Mouse (Mus musculus): ENCODE results near the gene Corin.
A peak's percentile ranks its signal among the peaks of the same experiment; 100 is the strongest.

Corin gene

GRCm38 (mm10) chr5:72329453-72329852 is 174.8 kb downstream of the Corin start:
- DNase-seq (ENCODE audit: low read depth, low spot score), result no peak

DNA sequence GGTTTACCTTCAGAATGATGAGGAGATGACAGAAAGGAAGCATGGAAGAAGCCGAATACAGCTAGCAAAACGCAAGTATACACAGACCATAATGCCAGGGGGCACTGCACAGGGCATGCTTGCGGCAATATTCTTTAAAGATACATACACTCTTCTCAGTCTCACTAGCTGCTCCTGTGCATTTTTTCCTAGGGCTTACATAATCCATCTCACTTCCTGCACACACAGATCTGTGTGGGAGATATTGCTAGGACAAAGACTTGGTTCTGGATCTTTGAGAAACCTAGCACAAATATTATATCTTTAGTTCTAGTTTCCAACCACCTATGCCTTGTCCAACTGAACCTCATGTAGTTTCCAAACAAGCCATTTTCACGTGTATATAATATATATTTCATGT is 189.0 kb downstream of the Corin start:
- DNase-seq (ENCODE audit: low read depth, low spot score), result no peak

DNA sequence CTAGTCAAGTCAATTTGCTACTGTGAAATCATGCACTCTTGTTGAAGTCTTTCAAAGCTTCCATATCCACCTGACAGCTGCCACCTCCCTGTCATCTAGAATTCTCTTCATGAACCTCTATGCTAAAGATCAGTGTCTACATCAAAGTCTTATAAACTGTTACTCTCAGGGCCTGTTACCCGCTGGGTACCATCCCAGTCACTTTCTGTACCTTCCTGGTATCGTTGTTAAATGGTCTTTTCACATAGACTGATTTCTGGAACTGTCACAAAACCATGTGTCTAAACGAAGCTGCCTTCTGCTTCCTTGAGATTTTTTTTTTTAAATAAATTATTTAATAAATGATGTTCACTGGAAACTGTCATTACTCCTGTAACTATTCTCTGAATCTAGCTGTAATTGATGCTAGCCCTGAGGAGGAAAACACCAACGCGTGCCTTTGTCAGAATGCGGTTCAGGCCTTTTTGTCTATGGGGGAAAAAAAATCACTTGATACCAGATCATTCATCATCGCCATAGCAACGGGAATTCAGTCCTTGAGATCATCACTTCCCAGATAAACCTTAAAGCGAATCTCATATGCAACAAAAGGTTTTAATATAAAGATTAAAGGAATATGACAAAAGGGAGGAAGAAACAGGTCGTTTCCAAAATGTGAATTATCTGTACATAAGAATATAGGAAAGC is 205.7 kb downstream of the Corin start:
- no peak for DNase-seq (ENCODE audit: low read depth, low spot score)

GRCm38 (mm10) chr5:72285077-72285476 is 219.2 kb downstream of the Corin start:
- no peak for DNase-seq (ENCODE audit: low read depth, low spot score)

DNA sequence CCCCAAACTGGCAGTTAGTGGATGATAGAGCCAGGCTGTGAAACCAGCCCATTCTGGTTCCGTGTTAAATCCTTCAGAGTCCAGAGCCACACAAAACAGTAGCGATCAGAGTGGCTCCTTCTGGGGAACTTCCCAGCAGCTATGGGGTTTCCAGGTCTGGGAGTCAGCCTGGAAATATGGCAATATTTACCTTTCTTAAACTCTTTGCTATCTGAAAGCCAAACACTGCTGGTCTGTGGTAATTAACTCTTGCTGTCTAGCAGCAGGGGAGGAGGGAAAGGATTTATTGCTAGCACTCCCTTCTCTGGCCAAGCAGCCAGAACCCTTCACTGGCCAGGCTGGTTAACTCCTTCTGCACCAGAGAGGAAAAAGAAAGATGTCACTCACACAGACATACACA is 221.4 kb downstream of the Corin start:
- DNase-seq (ENCODE audit: low read depth, low spot score), result no peak

DNA sequence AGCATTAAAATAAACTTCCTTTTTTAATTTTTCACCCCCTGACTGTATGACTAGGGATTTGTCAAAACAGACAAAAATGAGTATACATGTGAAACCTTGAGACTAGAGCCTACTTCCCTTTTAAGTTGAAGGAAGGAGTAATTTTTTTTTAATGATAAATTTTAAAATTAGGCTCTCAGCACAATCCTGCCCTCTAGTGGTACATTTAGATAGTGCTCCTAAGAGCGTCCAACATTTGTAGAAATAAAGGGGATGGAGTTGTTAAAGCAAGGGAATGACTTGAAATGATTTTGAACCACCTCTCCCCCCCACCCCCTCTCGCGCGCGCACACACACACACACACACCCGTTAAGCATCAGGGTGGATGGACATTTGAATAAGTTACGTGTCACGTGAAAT is 234.6 kb downstream of the Corin start:
- peak; percentile 9 for DNase-seq (ENCODE audit: low read depth, low spot score)

GRCm38 (mm10) chr5:72269204-72269603 is 235.1 kb downstream of the Corin start:
- no peak for DNase-seq (ENCODE audit: low read depth, low spot score)

DNA sequence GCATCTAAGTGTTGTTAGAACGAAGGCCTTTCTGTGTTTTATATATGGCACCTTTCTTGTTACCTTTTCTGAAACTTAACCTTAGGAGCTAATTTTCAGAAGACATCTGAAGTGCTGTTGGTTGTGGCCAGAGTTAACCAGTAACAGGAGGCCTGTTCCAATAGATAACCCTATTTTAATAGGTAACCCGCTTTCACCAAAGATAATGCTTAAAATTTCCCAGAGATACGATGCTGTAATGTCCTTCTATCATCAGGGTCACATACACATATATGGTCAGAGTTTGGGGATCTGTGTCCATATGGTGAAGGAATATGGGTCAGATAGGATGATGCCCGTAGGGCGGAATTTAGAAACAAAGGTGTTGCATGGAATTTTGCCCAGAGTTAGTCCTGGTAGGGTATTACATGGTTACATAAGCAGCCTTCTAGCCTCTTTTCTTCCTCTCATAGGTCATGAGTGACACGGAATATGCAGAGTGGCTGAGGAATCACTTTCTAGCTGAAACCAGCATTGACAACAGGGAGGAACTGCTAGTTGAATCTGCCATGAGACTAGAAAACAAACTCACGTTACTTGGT is 237.2 kb downstream of the Corin start:
- no peak for DNase-seq (ENCODE audit: low read depth, low spot score)

DNA sequence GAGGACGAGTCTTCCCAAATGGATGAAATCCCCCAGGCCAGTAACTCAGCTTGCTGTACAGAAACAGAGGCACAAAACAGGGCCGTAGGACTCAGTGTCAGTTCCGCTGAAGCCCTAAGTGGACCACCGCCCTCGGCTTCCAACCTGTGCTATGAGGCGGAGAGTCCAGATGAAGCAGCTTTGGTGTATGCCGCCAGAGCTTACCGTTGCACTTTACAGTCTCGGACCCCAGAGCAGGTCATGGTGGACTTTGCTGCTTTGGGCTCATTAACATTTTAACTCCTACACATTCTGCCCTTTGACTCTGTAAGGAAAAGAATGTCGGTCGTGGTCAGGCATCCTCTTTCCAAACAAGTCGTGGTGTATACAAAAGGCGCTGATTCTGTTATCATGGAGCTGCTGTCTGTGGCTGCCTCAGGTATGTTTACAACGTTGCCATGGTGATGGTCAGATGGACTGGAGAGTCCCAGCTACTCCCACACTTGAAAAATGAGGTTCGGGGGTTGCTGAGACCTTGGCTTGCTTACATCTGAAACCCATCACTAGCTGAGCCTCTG is 240.0 kb downstream of the Corin start:
- no peak for DNase-seq (ENCODE audit: low read depth, low spot score)

GRCm38 (mm10) chr5:72261802-72262324 is 242.4 kb downstream of the Corin start:
- DNase-seq (ENCODE audit: low read depth, low spot score), result no peak

- DNase-seq (ENCODE audit: low read depth, low spot score), result no peak
Measured at GRCm38 (mm10) chr5:72259298-72259621, 245.0 kb downstream of the Corin start.

- DNase-seq (ENCODE audit: low read depth, low spot score), result no peak
Measured at GRCm38 (mm10) chr5:72258409-72259297, 245.6 kb downstream of the Corin start.

- DNase-seq (ENCODE audit: low read depth, low spot score), result no peak
Measured at GRCm38 (mm10) chr5:72257084-72257483, 247.2 kb downstream of the Corin start.

DNA sequence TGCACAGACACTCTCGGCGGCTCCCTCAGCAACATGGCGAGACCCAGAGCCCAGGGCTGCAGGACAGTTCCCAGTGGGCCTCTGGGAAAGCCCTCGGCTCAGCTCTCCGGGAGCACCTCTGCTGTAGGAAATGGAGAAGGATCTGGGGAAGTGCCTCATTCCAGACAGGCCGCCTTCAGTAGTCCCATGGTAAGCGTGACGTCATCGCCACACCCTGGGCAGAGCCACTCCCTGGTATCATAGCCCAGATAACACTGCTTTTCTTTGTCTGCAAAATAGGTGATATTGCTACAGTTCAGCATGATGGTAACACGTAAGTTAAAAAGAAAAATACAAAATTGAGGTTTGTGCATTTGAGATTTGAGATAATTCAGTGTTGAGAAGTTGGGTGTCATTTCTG is 249.3 kb downstream of the Corin start:
- no peak for DNase-seq (ENCODE audit: low read depth, low spot score)

- DNase-seq (ENCODE audit: low read depth, low spot score), result no peak
Measured at GRCm38 (mm10) chr5:72250180-72250579, 254.1 kb downstream of the Corin start.
